Mouse (Mus musculus): Measurements from ENCODE around the gene Camkk2. TPM values are rescaled to one million over a fixed set of nuclear protein-coding genes. Genes with fewer than 3 reads are reported as not detected.

Gene Camkk2
- polyA plus RNA-seq, 1 experiment from 2014 or later, result 25.6 TPM

GRCm38 (mm10) chr5:122797866-122798265 lies 18.7 kb upstream of the Camkk2 start:
- WGBS, result 88% methylated on average over 3 of the region's 3 CpGs
- peaks cover 55% of the 10 kb centered on the region for H3K36me3 ChIP-seq (ENCODE audit: control insufficient read depth, insufficient read depth, low read length)
- ATAC-seq (ENCODE audit: insufficient number of reproducible peaks, low FRiP score, low TSS enrichment, low read depth), result no peak

GRCm38 (mm10) chr5:122788696-122789095 lies 9.5 kb upstream of the Camkk2 start:
- Histone ChIP-seq H3K4me3 (ENCODE audit: low read depth, low read length) (no peak overlapping the region), H3K27ac (replicated peaks; ENCODE audit: low read depth, low read length) (no peak overlapping the region), H3K9ac (ENCODE audit: low read length) (no peak overlapping the region), H3K9me3 (ENCODE audit: control insufficient read depth, low read length) (no peaks in the 10 kb centered on the region), H3K27me3 (ENCODE audit: control insufficient read depth, insufficient read depth, low read length) (no peaks in the 10 kb centered on the region), H3K36me3 (ENCODE audit: control insufficient read depth, insufficient read depth, low read length) (peaks cover 19% of the 10 kb centered on the region; the same call in 1 of the 2 replicates), H3K4me2 (ENCODE audit: low read depth, severe bottlenecking) (no peak overlapping the region), H3K4me1 (ENCODE audit: control insufficient read depth, insufficient read depth, low read length) (no peaks in the 10 kb centered on the region)
- no peak for ATAC-seq (ENCODE audit: insufficient number of reproducible peaks, low FRiP score, low TSS enrichment, low read depth)
- no peak for DNase-seq (ENCODE audit: low spot score)
- WGBS, result 87% methylated on average over 2 of the region's 2 CpGs

More at GRCm38 (mm10) chr5:122797866-122798265, 18.7 kb upstream of the Camkk2 start:
- Histone ChIP-seq H3K9ac (ENCODE audit: low read length) (no peak overlapping the region), H3K27me3 (ENCODE audit: control insufficient read depth, insufficient read depth, low read length) (no peaks in the 10 kb centered on the region), H3K9me3 (ENCODE audit: control insufficient read depth, low read length) (no peaks in the 10 kb centered on the region), H3K4me1 (ENCODE audit: control insufficient read depth, insufficient read depth, low read length) (no peaks in the 10 kb centered on the region), H3K27ac (replicated peaks; ENCODE audit: low read depth, low read length) (no peak overlapping the region), H3K4me2 (ENCODE audit: low read depth, severe bottlenecking) (no peak overlapping the region), H3K4me3 (ENCODE audit: low read depth, low read length) (no peak overlapping the region)
- DNase-seq (ENCODE audit: low spot score), result no peak

- Histone ChIP-seq H3K4me2 (ENCODE audit: low read depth, severe bottlenecking) (no peak overlapping the region), H3K27ac (replicated peaks; ENCODE audit: low read depth, low read length) (0 out of 2 replicates have a peak overlapping the region, but pooled peaks have one; percentile 12), H3K27me3 (ENCODE audit: control insufficient read depth, insufficient read depth, low read length) (no peaks in the 10 kb centered on the region), H3K4me3 (ENCODE audit: low read depth, low read length) (no peak overlapping the region), H3K36me3 (ENCODE audit: control insufficient read depth, insufficient read depth, low read length) (peaks cover 12% of the 10 kb centered on the region; the same call in 1 of the 2 replicates), H3K4me1 (ENCODE audit: control insufficient read depth, insufficient read depth, low read length) (no peaks in the 10 kb centered on the region), H3K9me3 (ENCODE audit: control insufficient read depth, low read length) (no peaks in the 10 kb centered on the region), H3K9ac (ENCODE audit: low read length) (no peak overlapping the region)
- 55% methylated on average over 12 of the region's 12 CpGs for WGBS
- no peak for ATAC-seq (ENCODE audit: insufficient number of reproducible peaks, low FRiP score, low TSS enrichment, low read depth)
- no peak for DNase-seq (ENCODE audit: low spot score)
Measured at GRCm38 (mm10) chr5:122786035-122786819, 7.0 kb upstream of the Camkk2 start.

- ATAC-seq (ENCODE audit: insufficient number of reproducible peaks, low FRiP score, low TSS enrichment, low read depth) (no peak), DNase-seq (ENCODE audit: low spot score) (no peak)
- peaks cover 9% of the 10 kb centered on the region; the same call in 1 of the 2 replicates for H3K36me3 ChIP-seq (ENCODE audit: control insufficient read depth, insufficient read depth, low read length)
- 64% methylated on average over 14 of the region's 14 CpGs for WGBS
- no peak overlapping the region for H3K9ac ChIP-seq (ENCODE audit: low read length)
- no peaks in the 10 kb centered on the region for H3K27me3 ChIP-seq (ENCODE audit: control insufficient read depth, insufficient read depth, low read length)
- H3K4me3 ChIP-seq (ENCODE audit: low read depth, low read length), result no peak overlapping the region
- H3K4me1 ChIP-seq (ENCODE audit: control insufficient read depth, insufficient read depth, low read length), result no peaks in the 10 kb centered on the region
- no peak overlapping the region for H3K4me2 ChIP-seq (ENCODE audit: low read depth, severe bottlenecking)
- no peak overlapping the region for H3K27ac ChIP-seq (replicated peaks; ENCODE audit: low read depth, low read length)
- no peaks in the 10 kb centered on the region for H3K9me3 ChIP-seq (ENCODE audit: control insufficient read depth, low read length)
Measured at GRCm38 (mm10) chr5:122783726-122784406, 4.7 kb upstream of the Camkk2 start.

GRCm38 (mm10) chr5:122782066-122782465 lies 2.9 kb upstream of the Camkk2 start:
- no peak for ATAC-seq (ENCODE audit: insufficient number of reproducible peaks, low FRiP score, low TSS enrichment, low read depth)
- peaks cover 7% of the 10 kb centered on the region; the same call in 1 of the 2 replicates for H3K4me1 ChIP-seq (ENCODE audit: control insufficient read depth, insufficient read depth, low read length)
- 69% methylated on average over 1 of the region's 1 CpGs for WGBS
- no peak overlapping the region for H3K9ac ChIP-seq (ENCODE audit: low read length)
- no peak for DNase-seq (ENCODE audit: low spot score)
- H3K27me3 ChIP-seq (ENCODE audit: control insufficient read depth, insufficient read depth, low read length), result no peaks in the 10 kb centered on the region
- H3K36me3 ChIP-seq (ENCODE audit: control insufficient read depth, insufficient read depth, low read length), result peaks cover under 1% of the 10 kb centered on the region; the same call in 1 of the 2 replicates
- no peak overlapping the region for H3K4me3 ChIP-seq (ENCODE audit: low read depth, low read length)
- no peak overlapping the region for H3K4me2 ChIP-seq (ENCODE audit: low read depth, severe bottlenecking)
- H3K9me3 ChIP-seq (ENCODE audit: control insufficient read depth, low read length), result no peaks in the 10 kb centered on the region
- no peak overlapping the region for H3K27ac ChIP-seq (replicated peaks; ENCODE audit: low read depth, low read length)

- 88% methylated on average over 19 of the region's 19 CpGs for WGBS
- DNase-seq (ENCODE audit: low spot score), result no peak
Measured at GRCm38 (mm10) chr5:122780791-122781432, 1.7 kb upstream of the Camkk2 start.

GRCm38 (mm10) chr5:122778231-122779226 lies 680 bp downstream of the Camkk2 start:
- H3K4me2 ChIP-seq (ENCODE audit: low read depth, severe bottlenecking), result peak overlapping the region; percentile 95
- WGBS, result 1% methylated on average over 50 of the region's 55 CpGs
- DNase-seq (ENCODE audit: low spot score) (peak; percentile 61), ATAC-seq (ENCODE audit: insufficient number of reproducible peaks, low FRiP score, low TSS enrichment, low read depth) (peak; percentile 66)
- H3K36me3 ChIP-seq (ENCODE audit: control insufficient read depth, insufficient read depth, low read length), result no peaks in the 10 kb centered on the region
- H3K9ac ChIP-seq (ENCODE audit: low read length), result peak overlapping the region; percentile 88
- no peak overlapping the region for H3K27ac ChIP-seq (replicated peaks; ENCODE audit: low read depth, low read length)
- H3K9me3 ChIP-seq (ENCODE audit: control insufficient read depth, low read length), result 0 out of 2 replicates have a peak, but pooled peaks cover 2% of the 10 kb centered on the region
- peak overlapping the region; percentile 84 for H3K4me3 ChIP-seq (ENCODE audit: low read depth, low read length)
- H3K27me3 ChIP-seq (ENCODE audit: control insufficient read depth, insufficient read depth, low read length), result no peaks in the 10 kb centered on the region
- H3K4me1 ChIP-seq (ENCODE audit: control insufficient read depth, insufficient read depth, low read length), result peaks cover 7% of the 10 kb centered on the region; the same call in 1 of the 2 replicates

More at GRCm38 (mm10) chr5:122780791-122781432, 1.7 kb upstream of the Camkk2 start:
- Histone ChIP-seq H3K4me3 (ENCODE audit: low read depth, low read length) (no peak overlapping the region), H3K36me3 (ENCODE audit: control insufficient read depth, insufficient read depth, low read length) (no peaks in the 10 kb centered on the region), H3K4me2 (ENCODE audit: low read depth, severe bottlenecking) (no peak overlapping the region), H3K27me3 (ENCODE audit: control insufficient read depth, insufficient read depth, low read length) (no peaks in the 10 kb centered on the region), H3K9me3 (ENCODE audit: control insufficient read depth, low read length) (0 out of 2 replicates have a peak, but pooled peaks cover 2% of the 10 kb centered on the region), H3K27ac (replicated peaks; ENCODE audit: low read depth, low read length) (no peak overlapping the region), H3K9ac (ENCODE audit: low read length) (no peak overlapping the region), H3K4me1 (ENCODE audit: control insufficient read depth, insufficient read depth, low read length) (peaks cover 7% of the 10 kb centered on the region; the same call in 1 of the 2 replicates)
- ATAC-seq (ENCODE audit: insufficient number of reproducible peaks, low FRiP score, low TSS enrichment, low read depth), result no peak

All from limb, embryonic 11.5 days (tissue).